Mouse (Mus musculus): Measurements from ENCODE around the gene Rpl9.

DNA sequence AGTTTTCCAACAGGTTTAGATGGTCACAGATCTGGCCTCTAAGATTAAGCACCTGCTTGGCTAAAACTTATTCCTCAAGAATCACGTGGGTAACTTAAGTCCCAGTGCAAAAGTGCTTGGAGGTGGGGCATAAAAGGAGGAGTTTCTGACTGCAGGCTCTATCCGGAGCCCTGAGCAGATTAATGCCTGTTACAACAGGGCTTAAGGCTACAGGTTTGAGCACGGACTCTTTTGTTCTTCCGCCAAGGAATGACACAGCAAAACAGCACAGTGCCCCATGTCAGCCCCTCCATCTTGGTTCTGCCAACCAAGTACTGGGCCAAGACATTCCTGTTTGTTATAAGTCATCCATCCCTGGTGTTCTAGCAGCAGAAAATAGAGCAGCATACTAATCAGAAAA is 37.1 kb upstream of the Rpl9 start:
- TF ChIP-seq CTCF (IDR thresholded peaks at IDR 0.05; ENCODE audit: low read depth) (no peak), EP300 (IDR thresholded peaks at IDR 0.05; ENCODE audit: low read depth) (no peak)

All from heart, postnatal 0 days (tissue).